Mouse (Mus musculus): ENCODE data around the gene Prtn3.

GRCm38 (mm10) chr10:79836918-79837317, 37.4 kb upstream of the Prtn3 start:
- TF ChIP-seq CTCF (IDR thresholded peaks at IDR 0.05; ENCODE audit: low read depth, low read length) (no peak), POLR2A (IDR thresholded peaks at IDR 0.05; ENCODE audit: borderline replicate concordance, low read depth, low read length) (no peak)
